Mouse (Mus musculus) cerebellum, adult 2 months (tissue): ENCODE data around the gene Slc4a4.

Source experiments
- CTCF ChIP-seq: fragments of 200-500 bp; IDR thresholded peaks from 2 replicates; pipeline ENCODE4 v1.5.1; 2011; ENCODE audit warnings: low read depth, mild to moderate bottlenecking, control low read depth, low read length, moderate library complexity, borderline replicate concordance; ENCODE audit not compliant: insufficient read depth
- POLR2A ChIP-seq: fragments of 200-500 bp; IDR thresholded peaks from 2 replicates; pipeline ENCODE4 v1.6.1; 2011; ENCODE audit warnings: low read length, control low read depth, borderline replicate concordance; ENCODE audit not compliant: insufficient read depth

DNA sequence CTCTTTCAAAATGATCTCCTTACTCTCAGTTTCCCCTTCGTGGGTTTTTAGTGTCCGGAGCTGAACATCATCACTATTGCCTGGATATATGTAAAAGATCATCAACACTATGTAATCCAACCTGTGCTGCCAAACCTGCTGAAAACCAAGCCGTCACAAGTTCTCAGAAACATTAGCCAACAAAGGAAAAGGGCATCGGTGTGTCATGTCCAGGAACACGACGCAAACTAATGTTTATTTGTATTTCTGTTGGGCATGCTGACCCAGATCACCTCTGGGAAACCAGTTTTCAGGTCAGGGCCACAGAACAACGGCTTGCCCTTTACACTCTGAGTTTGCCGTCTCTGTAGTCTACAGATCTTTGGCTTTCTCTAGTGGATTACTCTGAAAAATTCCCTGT, 146.0 kb downstream of the Slc4a4 start:
- TF ChIP-seq CTCF = no peak
- TF ChIP-seq POLR2A = no peak
